Mouse (Mus musculus) intestine, postnatal 0 days (tissue): ENCODE data around the gene Ick. TPM values are rescaled to one million over a fixed set of nuclear protein-coding genes. Genes with fewer than 3 reads are reported as not detected.

Experiments used
- ATAC-seq: fragments of 200-750 bp; cut with Nextera tagmentation; 2 replicates; pipeline ENCODE4 v1.8.0; 2017; ENCODE audit warnings: mild to moderate bottlenecking, moderate TSS enrichment, moderate library complexity
- H3K27ac ChIP-seq: fragments of 300-500 bp; sonication (generic); 2 replicates; pipeline ENCODE4 v1.5.1; 2014; ENCODE audit warnings: mild to moderate bottlenecking, low read depth, low read length, moderate library complexity
- H3K27me3 ChIP-seq: fragments of 300-500 bp; sonication (generic); replicated peaks from 2 replicates; pipeline ENCODE4 v1.6.1; 2014; ENCODE audit warnings: low read length, mixed read lengths; ENCODE audit not compliant: control insufficient read depth, insufficient read depth
- H3K36me3 ChIP-seq: fragments of 300-500 bp; sonication (generic); 2 replicates; pipeline ENCODE4 v1.6.1; 2014; ENCODE audit warnings: mild to moderate bottlenecking, moderate library complexity; ENCODE audit not compliant: control insufficient read depth, insufficient read depth
- H3K4me1 ChIP-seq: fragments of 300-500 bp; sonication (generic); replicated peaks from 2 replicates; pipeline ENCODE4 v1.6.1; 2014; ENCODE audit warnings: antibody characterized with exemption, low read length, mixed read lengths; ENCODE audit not compliant: control insufficient read depth, insufficient read depth
- H3K4me2 ChIP-seq: fragments of 300-500 bp; sonication (generic); replicated peaks from 2 replicates; pipeline ENCODE4 v1.6.1; 2014; ENCODE audit warnings: low read depth, mild to moderate bottlenecking, moderate library complexity
- H3K4me3 ChIP-seq: fragments of 300-500 bp; sonication (generic); 2 replicates; pipeline ENCODE4 v1.5.1; 2014; ENCODE audit warnings: low read depth, low read length
- H3K9ac ChIP-seq: fragments of 300-500 bp; sonication (generic); 2 replicates; pipeline ENCODE4 v1.6.1; 2014; ENCODE audit warnings: mild to moderate bottlenecking, low read depth, low read length
- H3K9me3 ChIP-seq: fragments of 300-500 bp; sonication (generic); 2 replicates; pipeline ENCODE4 v1.6.1; 2016; ENCODE audit warnings: mixed run types; ENCODE audit not compliant: control insufficient read depth
- CTCF ChIP-seq: sonication (generic); IDR thresholded peaks from 2 replicates; pipeline ENCODE4 v1.5.1; 2016; ENCODE audit warnings: low read depth, mild to moderate bottlenecking, control low read depth, antibody characterized with exemption, moderate library complexity
- WGBS: fragments of 180-500 bp; shearing (Covaris S2); extraction: QIAGEN DNeasy Blood & Tissue Kit; methylation state at CpG from one replicate; pipeline ENCODE4 v1.1.7; 2014; 5-methylcytosine and 5-hydroxymethylcytosine counted together
- polyA plus RNA-seq: library from polyadenylated mRNA; unstranded; fragments of >200 nt; fragmentation: Nextera tagmentation; extraction: Ambion mirVana; gene quantifications from 2 replicates; pipeline ENCODE4 v1.2.1, GENCODE M21; 2015

Gene Ick
- polyA plus RNA-seq, 1 experiment from 2014 or later: 27.3 TPM

- no peak overlapping the region for H3K4me2 ChIP-seq
- H3K9ac ChIP-seq: no peak overlapping the region
- H3K27ac ChIP-seq: no peak overlapping the region
- ATAC-seq: no peak
- no peak for TF ChIP-seq CTCF
- no peak overlapping the region for H3K4me3 ChIP-seq
- peaks cover 51% of the 10 kb centered on the region for H3K36me3 ChIP-seq
- H3K27me3 ChIP-seq: no peaks in the 10 kb centered on the region
- H3K4me1 ChIP-seq: peaks cover 4% of the 10 kb centered on the region; the same call in 1 of the 2 replicates
- H3K9me3 ChIP-seq: no peaks in the 10 kb centered on the region
- WGBS: 90% methylated on average over 9 of the region's 9 CpGs
Observed at GRCm38 (mm10) chr9:78087751-78088150, 21.2 kb upstream of the Ick start.

- no peak for ATAC-seq
- H3K36me3 ChIP-seq: peaks cover 55% of the 10 kb centered on the region
- H3K9ac ChIP-seq: no peak overlapping the region
- H3K4me2 ChIP-seq: no peak overlapping the region
- H3K9me3 ChIP-seq: no peaks in the 10 kb centered on the region
- H3K27ac ChIP-seq: no peak overlapping the region
- H3K4me3 ChIP-seq: no peak overlapping the region
- no peak for TF ChIP-seq CTCF
- no peaks in the 10 kb centered on the region for H3K27me3 ChIP-seq
- H3K4me1 ChIP-seq: peaks cover 4% of the 10 kb centered on the region; the same call in 1 of the 2 replicates
- 78% methylated on average over 4 of the region's 4 CpGs for WGBS
Observed at GRCm38 (mm10) chr9:78088521-78088920, 20.5 kb upstream of the Ick start.

GRCm38 (mm10) chr9:78088971-78089370 is 20.0 kb upstream of the Ick start:
- H3K4me2 ChIP-seq: no peak overlapping the region
- no peak overlapping the region for H3K9ac ChIP-seq
- peaks cover 4% of the 10 kb centered on the region; the same call in 1 of the 2 replicates for H3K4me1 ChIP-seq
- no peak overlapping the region for H3K27ac ChIP-seq
- TF ChIP-seq CTCF: no peak
- no peaks in the 10 kb centered on the region for H3K27me3 ChIP-seq
- no peaks in the 10 kb centered on the region for H3K9me3 ChIP-seq
- H3K36me3 ChIP-seq: peaks cover 55% of the 10 kb centered on the region
- ATAC-seq: no peak
- WGBS: 80% methylated on average over 7 of the region's 7 CpGs
- no peak overlapping the region for H3K4me3 ChIP-seq

GRCm38 (mm10) chr9:78089906-78090305 is 19.1 kb upstream of the Ick start:
- H3K4me2 ChIP-seq: no peak overlapping the region
- H3K4me1 ChIP-seq: peaks cover 4% of the 10 kb centered on the region; the same call in 1 of the 2 replicates
- no peak for ATAC-seq
- no peak for TF ChIP-seq CTCF
- no peak overlapping the region for H3K4me3 ChIP-seq
- 82% methylated on average over 1 of the region's 1 CpGs for WGBS
- no peak overlapping the region for H3K9ac ChIP-seq
- peaks cover 52% of the 10 kb centered on the region for H3K36me3 ChIP-seq
- H3K27ac ChIP-seq: no peak overlapping the region
- no peaks in the 10 kb centered on the region for H3K9me3 ChIP-seq
- H3K27me3 ChIP-seq: no peaks in the 10 kb centered on the region

GRCm38 (mm10) chr9:78090596-78090995 is 18.4 kb upstream of the Ick start:
- no peak for TF ChIP-seq CTCF
- no peak overlapping the region for H3K9ac ChIP-seq
- WGBS: 95% methylated on average over 3 of the region's 3 CpGs
- ATAC-seq: no peak
- H3K4me2 ChIP-seq: no peak overlapping the region
- peaks cover 4% of the 10 kb centered on the region; the same call in 1 of the 2 replicates for H3K4me1 ChIP-seq
- H3K36me3 ChIP-seq: peaks cover 52% of the 10 kb centered on the region
- no peak overlapping the region for H3K27ac ChIP-seq
- H3K4me3 ChIP-seq: no peak overlapping the region
- no peaks in the 10 kb centered on the region for H3K9me3 ChIP-seq
- no peaks in the 10 kb centered on the region for H3K27me3 ChIP-seq

- no peaks in the 10 kb centered on the region for H3K9me3 ChIP-seq
- no peaks in the 10 kb centered on the region for H3K27me3 ChIP-seq
- ATAC-seq: no peak
- peaks cover 70% of the 10 kb centered on the region for H3K36me3 ChIP-seq
- no peak overlapping the region for H3K9ac ChIP-seq
- WGBS: 92% methylated on average over 12 of the region's 12 CpGs
- H3K4me2 ChIP-seq: no peak overlapping the region
- H3K27ac ChIP-seq: no peak overlapping the region
- no peaks in the 10 kb centered on the region for H3K4me1 ChIP-seq
- no peak for TF ChIP-seq CTCF
- no peak overlapping the region for H3K4me3 ChIP-seq
Observed at GRCm38 (mm10) chr9:78095686-78096085, 13.3 kb upstream of the Ick start.

GRCm38 (mm10) chr9:78096376-78096775 is 12.6 kb upstream of the Ick start:
- WGBS: 95% methylated on average over 5 of the region's 6 CpGs
- no peak for ATAC-seq
- H3K36me3 ChIP-seq: peaks cover 77% of the 10 kb centered on the region

More at GRCm38 (mm10) chr9:78096376-78096775, 12.6 kb upstream of the Ick start:
- Histone ChIP-seq H3K9me3 (no peaks in the 10 kb centered on the region), H3K27me3 (no peaks in the 10 kb centered on the region), H3K4me1 (no peaks in the 10 kb centered on the region), H3K4me2 (no peak overlapping the region), H3K9ac (no peak overlapping the region), H3K4me3 (no peak overlapping the region), H3K27ac (no peak overlapping the region)
- peak; percentile 58 for TF ChIP-seq CTCF
